Mouse (Mus musculus) neural tube, embryonic 15.5 days (tissue): ENCODE results near the gene Rims1. TPM values are rescaled to one million over a fixed set of nuclear protein-coding genes. Genes with fewer than 3 reads are reported as not detected.

Source experiments
- ATAC-seq: fragments of 200-750 bp; cut with Nextera tagmentation; 2 replicates; pipeline ENCODE4 v1.8.0; 2017; ENCODE audit warnings: mild to moderate bottlenecking, moderate TSS enrichment, moderate library complexity; ENCODE audit not compliant: low FRiP score
- H3K27ac ChIP-seq: fragments of 300-500 bp; sonication (generic); replicated peaks from 2 replicates; pipeline ENCODE4 v1.5.1; 2015; ENCODE audit warnings: mild to moderate bottlenecking, inconsistent platforms
- H3K27me3 ChIP-seq: fragments of 300-500 bp; sonication (generic); replicated peaks from 2 replicates; pipeline ENCODE4 v1.6.1; 2015; ENCODE audit warnings: inconsistent platforms
- H3K36me3 ChIP-seq: fragments of 300-500 bp; sonication (generic); 2 replicates; pipeline ENCODE4 v1.6.1; 2015; ENCODE audit warnings: inconsistent platforms
- H3K4me1 ChIP-seq: fragments of 300-500 bp; sonication (generic); 2 replicates; pipeline ENCODE4 v1.6.1; 2015; ENCODE audit warnings: inconsistent platforms
- H3K4me2 ChIP-seq: fragments of 300-500 bp; sonication (generic); 2 replicates; pipeline ENCODE4 v1.6.1; 2015; ENCODE audit warnings: inconsistent platforms, mild to moderate bottlenecking, moderate library complexity
- H3K4me3 ChIP-seq: fragments of 300-500 bp; sonication (generic); replicated peaks from 2 replicates; pipeline ENCODE4 v1.5.1; 2015; ENCODE audit warnings: mild to moderate bottlenecking, inconsistent platforms
- H3K9ac ChIP-seq: fragments of 300-500 bp; sonication (generic); replicated peaks from 2 replicates; pipeline ENCODE4 v1.6.1; 2015; ENCODE audit warnings: mild to moderate bottlenecking, inconsistent platforms
- H3K9me3 ChIP-seq: fragments of 300-500 bp; sonication (generic); replicated peaks from 2 replicates; pipeline ENCODE4 v1.6.1; 2016; ENCODE audit warnings: inconsistent platforms
- WGBS: fragments of 180-500 bp; shearing (Covaris S2); methylation state at CpG from one replicate; pipeline ENCODE4 v1.1.7; 2015; ENCODE audit warnings: mixed read lengths; 5-methylcytosine and 5-hydroxymethylcytosine counted together
- polyA plus RNA-seq: library from polyadenylated mRNA; unstranded; fragments of >200 nt; fragmentation: Nextera tagmentation; extraction: Ambion mirVana; gene quantifications from 2 replicates; pipeline ENCODE4 v1.2.1, GENCODE M21; 2015

The Rims1 gene
- polyA plus RNA-seq, 1 experiment from 2014 or later, result 20.0 TPM

DNA sequence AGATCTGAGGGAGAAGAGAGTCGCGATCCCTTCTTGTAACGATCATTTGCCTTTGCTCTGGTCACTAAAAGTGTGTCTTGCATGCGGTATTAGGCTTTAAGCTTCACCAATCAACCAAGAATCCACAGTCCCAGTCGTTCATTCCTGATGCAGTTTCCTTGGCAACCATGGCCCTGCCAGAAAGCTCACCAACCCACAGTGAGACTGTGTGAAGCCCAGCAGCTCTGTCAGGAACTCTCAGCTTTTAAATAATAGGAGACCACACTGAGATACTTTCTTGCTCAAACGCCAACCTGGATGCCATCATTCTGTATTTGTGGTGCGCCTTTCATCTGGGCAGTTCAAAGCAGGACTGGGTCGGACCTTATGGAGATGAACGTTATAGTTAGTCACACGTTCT lies 539.3 kb downstream of the Rims1 start:
- Histone ChIP-seq H3K4me2 (peak overlapping the region; percentile 19), H3K4me3 (no peak overlapping the region)
- ATAC-seq, result peak; percentile 74; the same call in 1 of the 2 replicates

GRCm38 (mm10) chr1:22265528-22265927 lies 540.3 kb downstream of the Rims1 start:
- Histone ChIP-seq H3K4me3 (no peak overlapping the region), H3K9me3 (no peaks in the 10 kb centered on the region), H3K36me3 (no peaks in the 10 kb centered on the region), H3K4me2 (no peak overlapping the region), H3K9ac (no peak overlapping the region), H3K27me3 (no peaks in the 10 kb centered on the region), H3K4me1 (peaks cover 7% of the 10 kb centered on the region; the same call in 1 of the 2 replicates), H3K27ac (no peak overlapping the region)
- 81% methylated on average over 3 of the region's 3 CpGs for WGBS
- no peak for ATAC-seq

More for the DNA sequence above, 539.3 kb downstream of the Rims1 start:
- Histone ChIP-seq H3K4me1 (peaks cover 7% of the 10 kb centered on the region; the same call in 1 of the 2 replicates), H3K27me3 (no peaks in the 10 kb centered on the region), H3K36me3 (no peaks in the 10 kb centered on the region), H3K9ac (no peak overlapping the region), H3K27ac (no peak overlapping the region), H3K9me3 (no peaks in the 10 kb centered on the region)
- 35% methylated on average over 10 of the region's 10 CpGs for WGBS

GRCm38 (mm10) chr1:22262169-22262950 lies 543.4 kb downstream of the Rims1 start:
- H3K4me2 ChIP-seq, result no peak overlapping the region

GRCm38 (mm10) chr1:22261702-22262101 lies 544.1 kb downstream of the Rims1 start:
- no peak overlapping the region for H3K27ac ChIP-seq
- no peak overlapping the region for H3K4me2 ChIP-seq
- no peak for ATAC-seq
- no peak overlapping the region for H3K4me3 ChIP-seq
- H3K9me3 ChIP-seq, result no peaks in the 10 kb centered on the region
- H3K9ac ChIP-seq, result no peak overlapping the region
- peaks cover 6% of the 10 kb centered on the region; the same call in 1 of the 2 replicates for H3K4me1 ChIP-seq
- no peaks in the 10 kb centered on the region for H3K27me3 ChIP-seq
- no peaks in the 10 kb centered on the region for H3K36me3 ChIP-seq
- WGBS, result 81% methylated on average over 4 of the region's 4 CpGs

More at GRCm38 (mm10) chr1:22262169-22262950, 543.4 kb downstream of the Rims1 start:
- Histone ChIP-seq H3K9me3 (no peaks in the 10 kb centered on the region), H3K4me1 (peaks cover 7% of the 10 kb centered on the region; the same call in 1 of the 2 replicates), H3K9ac (no peak overlapping the region), H3K4me3 (no peak overlapping the region), H3K27ac (no peak overlapping the region), H3K27me3 (no peaks in the 10 kb centered on the region), H3K36me3 (no peaks in the 10 kb centered on the region)
- 63% methylated on average over 6 of the region's 6 CpGs for WGBS
- ATAC-seq, result no peak

- no peak overlapping the region for H3K4me3 ChIP-seq
- H3K27me3 ChIP-seq, result no peaks in the 10 kb centered on the region
- H3K9me3 ChIP-seq, result no peaks in the 10 kb centered on the region
- H3K4me1 ChIP-seq, result no peaks in the 10 kb centered on the region
- H3K27ac ChIP-seq, result no peak overlapping the region
- no peaks in the 10 kb centered on the region for H3K36me3 ChIP-seq
- no peak overlapping the region for H3K4me2 ChIP-seq
- no peak overlapping the region for H3K9ac ChIP-seq
- WGBS, result 89% methylated on average over 2 of the region's 2 CpGs
- no peak for ATAC-seq
Observed at GRCm38 (mm10) chr1:22260291-22260690, 545.5 kb downstream of the Rims1 start.

GRCm38 (mm10) chr1:22258356-22258755 lies 547.4 kb downstream of the Rims1 start:
- no peak overlapping the region for H3K4me2 ChIP-seq
- no peak overlapping the region for H3K4me3 ChIP-seq
- H3K36me3 ChIP-seq, result no peaks in the 10 kb centered on the region
- no peaks in the 10 kb centered on the region for H3K27me3 ChIP-seq
- 55% methylated on average over 4 of the region's 4 CpGs for WGBS
- no peak overlapping the region for H3K27ac ChIP-seq
- no peak for ATAC-seq
- no peak overlapping the region for H3K9ac ChIP-seq
- no peaks in the 10 kb centered on the region for H3K4me1 ChIP-seq
- no peaks in the 10 kb centered on the region for H3K9me3 ChIP-seq

DNA sequence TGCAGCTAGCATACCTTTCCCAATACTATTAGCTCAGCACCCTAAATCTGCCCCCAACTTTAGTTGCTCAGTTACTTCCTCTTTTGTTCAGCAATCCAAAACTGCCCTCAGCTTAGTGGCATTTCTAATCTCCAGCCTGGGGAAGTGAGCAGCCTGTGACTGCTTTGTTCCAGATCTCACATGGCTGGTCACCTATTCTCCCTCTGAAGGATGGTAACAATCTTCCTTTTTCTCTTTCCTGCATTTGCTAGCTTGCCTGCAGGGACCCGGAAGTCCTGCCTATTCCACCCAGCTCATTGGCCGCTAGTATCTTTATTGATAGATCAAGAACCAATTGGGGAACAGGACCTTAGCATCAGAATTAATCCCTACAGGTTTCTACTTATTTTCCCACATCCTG lies 551.5 kb downstream of the Rims1 start:
- Histone ChIP-seq H3K9me3 (no peaks in the 10 kb centered on the region), H3K36me3 (no peaks in the 10 kb centered on the region), H3K4me1 (no peaks in the 10 kb centered on the region), H3K4me3 (no peak overlapping the region), H3K27me3 (no peaks in the 10 kb centered on the region), H3K4me2 (no peak overlapping the region), H3K27ac (no peak overlapping the region), H3K9ac (no peak overlapping the region)
- no peak for ATAC-seq
- WGBS, result 93% methylated on average over 2 of the region's 2 CpGs

GRCm38 (mm10) chr1:22252873-22253272 lies 552.9 kb downstream of the Rims1 start:
- ATAC-seq, result no peak
- Histone ChIP-seq H3K9ac (no peak overlapping the region), H3K4me1 (no peaks in the 10 kb centered on the region), H3K4me3 (no peak overlapping the region), H3K27me3 (no peaks in the 10 kb centered on the region), H3K4me2 (no peak overlapping the region), H3K36me3 (no peaks in the 10 kb centered on the region), H3K27ac (no peak overlapping the region), H3K9me3 (no peaks in the 10 kb centered on the region)

- Histone ChIP-seq H3K27ac (no peak overlapping the region), H3K4me1 (no peaks in the 10 kb centered on the region), H3K4me3 (no peak overlapping the region), H3K9ac (no peak overlapping the region), H3K27me3 (no peaks in the 10 kb centered on the region), H3K36me3 (no peaks in the 10 kb centered on the region), H3K9me3 (no peaks in the 10 kb centered on the region), H3K4me2 (no peak overlapping the region)
- ATAC-seq, result no peak
Observed at GRCm38 (mm10) chr1:22248898-22249386, 556.9 kb downstream of the Rims1 start.

- H3K9me3 ChIP-seq, result no peaks in the 10 kb centered on the region
- no peaks in the 10 kb centered on the region for H3K27me3 ChIP-seq
- H3K9ac ChIP-seq, result no peak overlapping the region
- H3K4me2 ChIP-seq, result no peak overlapping the region
- H3K36me3 ChIP-seq, result no peaks in the 10 kb centered on the region
- H3K27ac ChIP-seq, result no peak overlapping the region
- no peaks in the 10 kb centered on the region for H3K4me1 ChIP-seq
- 90% methylated on average over 2 of the region's 2 CpGs for WGBS
- ATAC-seq, result no peak
- no peak overlapping the region for H3K4me3 ChIP-seq
Observed at GRCm38 (mm10) chr1:22245748-22246147, 560.0 kb downstream of the Rims1 start.
